Mouse (Mus musculus): ENCODE data around the gene Map4k4. TPM values are rescaled to one million over a fixed set of nuclear protein-coding genes. Genes with fewer than 3 reads are reported as not detected.

Gene Map4k4
- polyA plus RNA-seq, 1 experiment from 2014 or later: 49.3 TPM

DNA sequence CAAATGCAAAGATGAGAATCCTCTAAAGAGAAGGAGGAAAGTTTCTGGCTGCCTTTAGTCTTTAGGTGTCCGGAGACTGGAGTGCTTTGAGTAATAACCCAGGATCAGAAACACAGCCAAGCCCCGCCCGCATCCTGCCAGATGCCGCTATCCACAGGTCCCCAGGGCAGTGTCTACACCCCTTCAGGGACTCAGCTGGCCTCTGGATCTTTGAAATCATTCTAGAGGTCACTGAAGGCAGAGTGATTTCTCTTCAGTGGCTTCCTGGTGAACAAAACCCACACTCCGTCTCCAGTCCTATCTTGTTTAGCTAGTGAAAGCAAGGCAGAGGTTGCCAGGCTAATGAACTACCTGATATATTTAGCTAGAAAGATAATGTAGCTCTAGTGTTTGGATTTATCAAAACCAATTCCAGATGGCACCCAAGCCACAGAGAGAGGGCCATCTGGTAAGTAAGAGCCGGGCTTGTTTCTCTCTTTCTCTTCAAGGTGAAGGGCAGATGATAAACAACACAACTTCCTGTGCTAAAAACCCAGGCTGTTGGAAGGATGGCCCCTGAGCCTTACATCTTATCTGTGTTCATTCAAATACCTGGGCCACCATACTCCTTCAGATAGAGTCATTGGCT, 32.6 kb upstream of the Map4k4 start:
- Histone ChIP-seq H3K4me3 (ENCODE audit: low read depth, low read length) (no peak overlapping the region), H3K9ac (no peak overlapping the region), H3K9me3 (ENCODE audit: low read depth, low read length) (no peaks in the 10 kb centered on the region), H3K4me2 (no peak overlapping the region), H3K4me1 (ENCODE audit: insufficient read depth) (peaks cover 18% of the 10 kb centered on the region), H3K36me3 (ENCODE audit: insufficient read depth) (no peaks in the 10 kb centered on the region), H3K27me3 (ENCODE audit: insufficient read depth, low read length) (no peaks in the 10 kb centered on the region), H3K27ac (ENCODE audit: low read depth) (peak overlapping the region; percentile 6; the same call in 1 of the 2 replicates)
- no peak for TF ChIP-seq CTCF (IDR thresholded peaks at IDR 0.05; ENCODE audit: low read depth)
- no peak for ATAC-seq (ENCODE audit: insufficient read depth)
- DNase-seq: peak; percentile 67
- WGBS: 17% methylated on average over 6 of the region's 6 CpGs

DNA sequence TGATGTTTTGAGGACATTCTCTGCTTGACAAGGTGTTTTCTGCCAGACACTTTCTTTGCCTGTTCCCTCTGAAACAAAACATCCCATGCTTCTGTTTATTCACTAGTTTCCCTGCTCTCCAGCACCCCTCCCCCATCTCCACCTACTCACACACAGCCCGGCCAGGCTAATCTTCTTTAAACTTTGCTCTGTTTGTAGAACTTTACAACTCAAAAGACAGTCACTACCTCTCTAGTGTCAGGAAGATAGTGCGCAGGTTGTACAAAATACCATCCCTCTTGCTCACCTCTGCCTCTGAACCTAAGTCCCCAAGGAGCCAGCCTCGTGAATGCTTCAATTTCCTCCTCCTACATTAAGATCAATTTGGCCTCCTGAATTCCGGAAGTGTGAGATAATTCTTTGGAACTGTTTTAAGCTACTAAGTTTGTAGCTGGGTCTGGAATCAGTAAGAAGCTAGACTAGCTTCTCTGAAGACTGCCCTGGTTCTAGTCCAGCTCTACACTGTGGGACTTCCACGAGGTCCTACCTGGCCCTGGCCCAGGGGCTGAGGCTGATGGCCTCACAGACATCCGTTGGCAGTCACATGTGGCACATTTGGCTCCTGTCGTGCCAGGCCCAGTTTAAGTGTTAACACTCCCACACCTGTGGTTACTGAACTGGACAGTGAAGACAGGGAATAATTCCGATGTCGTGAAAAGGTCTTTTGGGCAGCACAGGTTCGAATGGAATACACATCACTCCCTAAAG, 31.7 kb upstream of the Map4k4 start:
- Histone ChIP-seq H3K27me3 (ENCODE audit: insufficient read depth, low read length) (no peaks in the 10 kb centered on the region), H3K27ac (ENCODE audit: low read depth) (peak overlapping the region; percentile 21; the same call in 1 of the 2 replicates), H3K9me3 (ENCODE audit: low read depth, low read length) (no peaks in the 10 kb centered on the region), H3K36me3 (ENCODE audit: insufficient read depth) (no peaks in the 10 kb centered on the region), H3K9ac (no peak overlapping the region), H3K4me1 (ENCODE audit: insufficient read depth) (peaks cover 18% of the 10 kb centered on the region), H3K4me3 (ENCODE audit: low read depth, low read length) (no peak overlapping the region), H3K4me2 (no peak overlapping the region)
- ATAC-seq (ENCODE audit: insufficient read depth) (no peak; the same call in 1 of the 2 replicates), DNase-seq (peak; percentile 48)
- WGBS: 46% methylated on average over 10 of the region's 10 CpGs
- TF ChIP-seq CTCF (IDR thresholded peaks at IDR 0.05; ENCODE audit: low read depth): no peak

DNA sequence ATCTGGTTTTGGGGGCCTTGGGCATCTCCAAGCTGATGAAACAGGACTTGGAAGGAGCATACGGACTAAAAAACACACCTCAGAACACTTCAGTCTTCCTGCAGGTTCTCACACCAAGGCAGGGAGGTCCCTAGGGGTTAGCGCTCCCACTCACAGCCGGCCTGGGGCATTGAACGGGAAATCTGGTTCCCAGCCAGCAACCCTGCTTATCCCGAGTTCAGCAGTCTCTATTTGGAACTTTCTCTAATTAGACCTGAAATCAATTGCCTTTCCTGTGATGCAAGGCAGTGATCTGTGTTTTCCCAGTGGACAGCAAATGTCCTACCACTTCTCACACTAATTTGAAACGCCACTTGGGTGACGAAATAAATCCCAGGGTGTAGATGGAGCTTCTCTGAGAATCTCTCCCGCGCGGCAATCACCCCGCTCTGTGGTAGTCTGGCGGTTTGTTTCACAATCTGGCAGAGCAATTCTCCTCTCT, 31.0 kb upstream of the Map4k4 start:
- H3K36me3 ChIP-seq (ENCODE audit: insufficient read depth): no peaks in the 10 kb centered on the region
- DNase-seq: no peak
- H3K27ac ChIP-seq (ENCODE audit: low read depth): no peak overlapping the region
- no peaks in the 10 kb centered on the region for H3K27me3 ChIP-seq (ENCODE audit: insufficient read depth, low read length)
- H3K4me1 ChIP-seq (ENCODE audit: insufficient read depth): peaks cover 18% of the 10 kb centered on the region
- no peak for TF ChIP-seq CTCF (IDR thresholded peaks at IDR 0.05; ENCODE audit: low read depth)
- H3K9ac ChIP-seq: no peak overlapping the region
- H3K4me3 ChIP-seq (ENCODE audit: low read depth, low read length): no peak overlapping the region
- 65% methylated on average over 12 of the region's 12 CpGs for WGBS
- no peaks in the 10 kb centered on the region for H3K9me3 ChIP-seq (ENCODE audit: low read depth, low read length)
- no peak for ATAC-seq (ENCODE audit: insufficient read depth)
- H3K4me2 ChIP-seq: no peak overlapping the region

DNA sequence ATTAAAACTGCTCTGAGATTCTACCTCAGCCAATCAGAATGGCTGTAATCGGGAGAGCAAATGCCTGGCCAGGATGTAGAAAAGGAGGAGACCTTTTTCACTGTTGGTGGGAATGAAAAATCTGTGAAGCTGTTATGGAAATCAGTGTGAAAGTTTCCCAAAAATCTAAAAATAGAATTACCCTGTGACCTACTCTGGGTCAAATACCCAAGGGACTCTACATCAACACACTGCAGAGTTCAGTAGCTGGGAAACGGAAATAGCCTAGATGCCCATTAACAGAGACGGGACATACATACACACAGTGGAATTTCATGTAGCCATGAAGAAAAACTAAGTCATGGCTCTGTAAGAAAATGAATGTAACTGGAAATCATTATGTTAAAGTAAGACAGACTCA, 22.7 kb upstream of the Map4k4 start:
- Histone ChIP-seq H3K36me3 (ENCODE audit: insufficient read depth) (no peaks in the 10 kb centered on the region), H3K27ac (ENCODE audit: low read depth) (no peak overlapping the region), H3K4me2 (no peak overlapping the region), H3K27me3 (ENCODE audit: insufficient read depth, low read length) (no peaks in the 10 kb centered on the region), H3K9me3 (ENCODE audit: low read depth, low read length) (no peaks in the 10 kb centered on the region), H3K4me1 (ENCODE audit: insufficient read depth) (no peaks in the 10 kb centered on the region), H3K4me3 (ENCODE audit: low read depth, low read length) (no peak overlapping the region), H3K9ac (no peak overlapping the region)
- DNase-seq: no peak
- no peak for ATAC-seq (ENCODE audit: insufficient read depth)
- WGBS: 53% methylated on average over 3 of the region's 3 CpGs
- TF ChIP-seq CTCF (IDR thresholded peaks at IDR 0.05; ENCODE audit: low read depth): no peak

- no peaks in the 10 kb centered on the region for H3K4me1 ChIP-seq (ENCODE audit: insufficient read depth)
- H3K4me3 ChIP-seq (ENCODE audit: low read depth, low read length): no peak overlapping the region
- no peak overlapping the region for H3K9ac ChIP-seq
- H3K9me3 ChIP-seq (ENCODE audit: low read depth, low read length): no peaks in the 10 kb centered on the region
- DNase-seq: no peak
- no peaks in the 10 kb centered on the region for H3K27me3 ChIP-seq (ENCODE audit: insufficient read depth, low read length)
- H3K4me2 ChIP-seq: no peak overlapping the region
- H3K36me3 ChIP-seq (ENCODE audit: insufficient read depth): no peaks in the 10 kb centered on the region
- H3K27ac ChIP-seq (ENCODE audit: low read depth): no peak overlapping the region
- 82% methylated on average over 4 of the region's 4 CpGs for WGBS
- no peak for ATAC-seq (ENCODE audit: insufficient read depth)
- TF ChIP-seq CTCF (IDR thresholded peaks at IDR 0.05; ENCODE audit: low read depth): no peak
Measured at GRCm38 (mm10) chr1:39882505-39882904, 18.2 kb upstream of the Map4k4 start.

GRCm38 (mm10) chr1:39884803-39885515, 15.8 kb upstream of the Map4k4 start:
- no peak for TF ChIP-seq CTCF (IDR thresholded peaks at IDR 0.05; ENCODE audit: low read depth)
- no peak overlapping the region for H3K9ac ChIP-seq
- WGBS: 60% methylated on average over 16 of the region's 16 CpGs
- H3K4me3 ChIP-seq (ENCODE audit: low read depth, low read length): no peak overlapping the region
- H3K9me3 ChIP-seq (ENCODE audit: low read depth, low read length): no peaks in the 10 kb centered on the region
- ATAC-seq (ENCODE audit: insufficient read depth) (peak; percentile 35; the same call in 1 of the 2 replicates), DNase-seq (peak; percentile 15)
- H3K27me3 ChIP-seq (ENCODE audit: insufficient read depth, low read length): no peaks in the 10 kb centered on the region
- no peak overlapping the region for H3K4me2 ChIP-seq
- no peaks in the 10 kb centered on the region for H3K36me3 ChIP-seq (ENCODE audit: insufficient read depth)
- H3K27ac ChIP-seq (ENCODE audit: low read depth): no peak overlapping the region; the same call in 1 of the 2 replicates
- H3K4me1 ChIP-seq (ENCODE audit: insufficient read depth): no peaks in the 10 kb centered on the region

- Histone ChIP-seq H3K4me2 (no peak overlapping the region), H3K36me3 (ENCODE audit: insufficient read depth) (no peaks in the 10 kb centered on the region), H3K4me1 (ENCODE audit: insufficient read depth) (no peaks in the 10 kb centered on the region), H3K27me3 (ENCODE audit: insufficient read depth, low read length) (no peaks in the 10 kb centered on the region), H3K27ac (ENCODE audit: low read depth) (no peak overlapping the region), H3K4me3 (ENCODE audit: low read depth, low read length) (no peak overlapping the region), H3K9ac (no peak overlapping the region), H3K9me3 (ENCODE audit: low read depth, low read length) (no peaks in the 10 kb centered on the region)
- ATAC-seq (ENCODE audit: insufficient read depth) (no peak), DNase-seq (no peak)
- TF ChIP-seq CTCF (IDR thresholded peaks at IDR 0.05; ENCODE audit: low read depth): no peak
- 44% methylated on average over 1 of the region's 1 CpGs for WGBS
Measured at GRCm38 (mm10) chr1:39887997-39888396, 12.7 kb upstream of the Map4k4 start.

Data from lung, embryonic 14.5 days (tissue).